Mouse (Mus musculus) intestine, embryonic 14.5 days (tissue): ENCODE results near the gene Slc22a14. TPM values are rescaled to one million over a fixed set of nuclear protein-coding genes. Genes with fewer than 3 reads are reported as not detected.

ENCODE experiments used
- ATAC-seq: fragments of 200-750 bp; cut with Nextera tagmentation; replicated peaks from 2 replicates; pipeline ENCODE4 v1.8.0; 2017; ENCODE audit warnings: low read depth, moderate number of reproducible peaks, moderate TSS enrichment, moderate library complexity; ENCODE audit not compliant: low FRiP score, low TSS enrichment
- DNase-seq: peaks from one replicate; pipeline ENCODE4 v3.0.0-alpha.2; 2018; ENCODE audit warnings: low spot score
- H3K27ac ChIP-seq: fragments of 300-500 bp; sonication (generic); 2 replicates; pipeline ENCODE4 v1.5.1; 2014; ENCODE audit warnings: low read depth, mild to moderate bottlenecking, control low read depth
- H3K27me3 ChIP-seq: fragments of 300-500 bp; sonication (generic); replicated peaks from 2 replicates; pipeline ENCODE4 v1.6.1; 2014; ENCODE audit warnings: low read length, control low read depth; ENCODE audit not compliant: control insufficient read depth, insufficient read depth
- H3K36me3 ChIP-seq: fragments of 300-500 bp; sonication (generic); 2 replicates; pipeline ENCODE4 v1.6.1; 2014; ENCODE audit warnings: low read length, control low read depth; ENCODE audit not compliant: control insufficient read depth, insufficient read depth
- H3K4me1 ChIP-seq: fragments of 300-500 bp; sonication (generic); replicated peaks from 2 replicates; pipeline ENCODE4 v1.6.1; 2014; ENCODE audit warnings: low read length, control low read depth, mixed read lengths; ENCODE audit not compliant: control insufficient read depth, insufficient read depth
- H3K4me2 ChIP-seq: fragments of 300-500 bp; sonication (generic); 2 replicates; pipeline ENCODE4 v1.6.1; 2014; ENCODE audit warnings: low read length
- H3K4me3 ChIP-seq: fragments of 300-500 bp; sonication (generic); 2 replicates; pipeline ENCODE4 v1.5.1; 2014; ENCODE audit warnings: low read depth, low read length, control low read depth, mixed read lengths
- H3K9ac ChIP-seq: fragments of 300-500 bp; sonication (generic); 2 replicates; pipeline ENCODE4 v1.6.1; 2014; ENCODE audit warnings: mild to moderate bottlenecking, low read length
- H3K9me3 ChIP-seq: fragments of 300-500 bp; sonication (generic); 2 replicates; pipeline ENCODE4 v1.6.1; 2016; ENCODE audit warnings: low read length, control low read depth; ENCODE audit not compliant: control insufficient read depth
- WGBS: fragments of 180-500 bp; shearing (Covaris S2); extraction: QIAGEN DNeasy Blood & Tissue Kit; methylation state at CpG from one replicate; pipeline ENCODE4 v1.1.7; 2014; 5-methylcytosine and 5-hydroxymethylcytosine counted together
- polyA plus RNA-seq: library from polyadenylated mRNA; unstranded; fragments of >200 nt; fragmentation: Nextera tagmentation; extraction: Ambion mirVana; gene quantifications from 2 replicates; pipeline ENCODE4 v1.2.1, GENCODE M21; 2014

Gene Slc22a14
- polyA plus RNA-seq, 1 experiment from 2014 or later = 0.11 TPM

DNA sequence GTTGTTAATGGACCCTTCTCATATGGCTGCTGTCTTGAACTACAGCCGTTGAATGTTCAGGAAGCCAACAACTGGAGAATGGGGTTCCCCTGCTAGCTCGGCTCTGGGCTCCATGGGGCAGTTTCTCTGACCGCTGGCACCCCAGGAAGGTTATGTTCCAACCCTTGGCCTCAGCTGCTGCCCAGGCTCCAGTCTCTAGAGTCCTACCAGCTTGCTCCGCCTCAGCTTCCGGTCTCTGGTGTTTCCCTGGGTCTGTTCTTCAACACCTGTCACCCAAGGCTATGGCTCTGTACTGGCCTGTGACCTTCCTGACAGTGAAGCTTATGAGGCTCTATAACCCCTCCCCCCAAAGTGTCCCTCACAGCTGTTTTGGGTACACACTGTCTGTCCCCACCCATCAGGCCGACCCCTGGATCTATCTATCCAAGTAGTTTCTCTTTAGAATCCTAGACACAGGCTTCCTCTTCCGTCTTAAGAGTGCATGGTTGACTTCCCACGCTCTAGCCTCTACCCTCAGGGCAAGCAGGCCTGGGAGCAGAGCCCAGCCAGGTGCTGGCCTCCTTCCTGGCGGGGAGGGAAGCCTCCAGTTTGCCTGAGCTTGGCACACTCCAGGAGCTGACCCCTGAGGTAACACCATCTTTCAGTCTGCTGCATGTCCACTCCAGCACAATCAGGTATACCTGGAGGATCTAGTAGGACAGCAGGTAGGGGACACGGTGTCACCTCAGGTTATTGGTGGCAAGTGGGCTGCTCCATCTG lies 14.2 kb downstream of the Slc22a14 start:
- no peak overlapping the region for H3K9ac ChIP-seq
- peaks cover 45% of the 10 kb centered on the region for H3K36me3 ChIP-seq
- no peak for DNase-seq
- no peaks in the 10 kb centered on the region for H3K27me3 ChIP-seq
- WGBS = 85% methylated on average over 10 of the region's 10 CpGs
- ATAC-seq = no peak
- H3K4me2 ChIP-seq = no peak overlapping the region
- no peak overlapping the region for H3K27ac ChIP-seq
- H3K4me1 ChIP-seq = no peaks in the 10 kb centered on the region
- no peak overlapping the region for H3K4me3 ChIP-seq
- H3K9me3 ChIP-seq = no peaks in the 10 kb centered on the region

DNA sequence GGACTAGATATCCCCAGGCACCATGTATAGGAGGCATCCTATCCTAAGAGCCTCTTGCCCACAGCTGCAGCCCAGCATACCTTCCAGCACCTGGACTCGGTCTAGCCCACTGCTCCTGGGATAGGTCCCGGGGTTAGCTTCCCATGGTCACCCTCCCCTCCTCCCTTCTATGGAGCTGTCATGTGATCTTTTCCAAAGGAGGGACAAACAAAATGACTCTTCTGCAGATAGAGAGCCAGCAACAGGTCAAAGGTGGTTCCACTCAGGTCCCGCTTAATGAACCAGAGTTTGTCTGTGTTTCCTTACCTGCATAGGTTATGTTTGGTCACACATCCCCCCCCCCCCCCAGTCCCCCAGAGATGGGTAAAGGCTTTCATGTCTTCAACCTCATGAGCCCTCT lies 14.8 kb downstream of the Slc22a14 start:
- Histone ChIP-seq H3K4me2 (no peak overlapping the region), H3K4me1 (no peaks in the 10 kb centered on the region), H3K4me3 (no peak overlapping the region), H3K27ac (no peak overlapping the region), H3K9ac (no peak overlapping the region), H3K36me3 (peaks cover 50% of the 10 kb centered on the region), H3K27me3 (no peaks in the 10 kb centered on the region), H3K9me3 (no peaks in the 10 kb centered on the region)
- ATAC-seq (no peak), DNase-seq (no peak)
- WGBS = 90% methylated on average over 3 of the region's 3 CpGs

DNA sequence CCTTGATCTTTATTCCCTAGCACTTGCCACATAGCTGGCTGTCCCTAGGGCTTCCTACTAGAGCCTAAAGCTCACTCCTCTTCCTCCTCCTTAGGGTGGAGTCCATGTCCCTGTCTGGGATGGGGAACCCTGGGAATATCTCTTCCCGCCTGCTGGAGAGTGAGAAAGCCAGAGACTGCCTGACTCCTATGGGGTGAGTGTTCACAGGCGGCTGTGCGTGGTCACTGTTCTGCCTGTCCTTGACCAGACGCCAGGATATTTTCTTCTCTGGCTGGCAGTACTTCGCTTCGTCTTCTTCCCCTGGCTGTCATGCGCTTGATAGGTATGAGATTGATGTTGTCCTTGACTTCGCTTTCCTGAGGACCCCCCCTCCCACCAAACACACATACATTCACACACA lies 19.0 kb downstream of the Slc22a14 start:
- H3K9ac ChIP-seq = no peak overlapping the region
- no peaks in the 10 kb centered on the region for H3K27me3 ChIP-seq
- 88% methylated on average over 8 of the region's 8 CpGs for WGBS
- no peaks in the 10 kb centered on the region for H3K9me3 ChIP-seq
- no peak for ATAC-seq
- peaks cover 11% of the 10 kb centered on the region for H3K4me1 ChIP-seq
- no peak overlapping the region for H3K27ac ChIP-seq
- H3K4me3 ChIP-seq = no peak overlapping the region
- H3K36me3 ChIP-seq = peaks cover 77% of the 10 kb centered on the region
- no peak overlapping the region for H3K4me2 ChIP-seq
- no peak for DNase-seq

DNA sequence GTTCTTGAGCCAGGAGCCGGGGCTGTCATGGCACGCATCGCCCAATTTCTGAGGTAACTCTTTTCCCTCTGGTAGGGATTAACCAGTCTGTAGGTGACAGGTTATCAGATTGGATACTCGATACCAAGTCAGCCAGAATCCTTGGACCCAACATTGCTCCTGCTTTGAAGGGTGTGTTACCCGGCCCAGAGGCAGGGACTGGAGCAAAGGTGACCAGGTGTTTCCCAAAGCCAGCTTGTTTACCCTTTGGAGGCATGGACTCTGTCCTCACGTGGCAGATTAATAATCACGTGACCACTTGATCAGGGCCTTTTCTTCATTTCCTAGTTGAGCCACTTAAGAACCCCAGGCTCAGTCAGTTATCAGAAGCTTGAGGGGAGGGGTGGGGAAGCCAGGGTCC lies 22.6 kb downstream of the Slc22a14 start:
- no peak for ATAC-seq
- no peak overlapping the region for H3K9ac ChIP-seq
- WGBS = 77% methylated on average over 7 of the region's 7 CpGs

DNA sequence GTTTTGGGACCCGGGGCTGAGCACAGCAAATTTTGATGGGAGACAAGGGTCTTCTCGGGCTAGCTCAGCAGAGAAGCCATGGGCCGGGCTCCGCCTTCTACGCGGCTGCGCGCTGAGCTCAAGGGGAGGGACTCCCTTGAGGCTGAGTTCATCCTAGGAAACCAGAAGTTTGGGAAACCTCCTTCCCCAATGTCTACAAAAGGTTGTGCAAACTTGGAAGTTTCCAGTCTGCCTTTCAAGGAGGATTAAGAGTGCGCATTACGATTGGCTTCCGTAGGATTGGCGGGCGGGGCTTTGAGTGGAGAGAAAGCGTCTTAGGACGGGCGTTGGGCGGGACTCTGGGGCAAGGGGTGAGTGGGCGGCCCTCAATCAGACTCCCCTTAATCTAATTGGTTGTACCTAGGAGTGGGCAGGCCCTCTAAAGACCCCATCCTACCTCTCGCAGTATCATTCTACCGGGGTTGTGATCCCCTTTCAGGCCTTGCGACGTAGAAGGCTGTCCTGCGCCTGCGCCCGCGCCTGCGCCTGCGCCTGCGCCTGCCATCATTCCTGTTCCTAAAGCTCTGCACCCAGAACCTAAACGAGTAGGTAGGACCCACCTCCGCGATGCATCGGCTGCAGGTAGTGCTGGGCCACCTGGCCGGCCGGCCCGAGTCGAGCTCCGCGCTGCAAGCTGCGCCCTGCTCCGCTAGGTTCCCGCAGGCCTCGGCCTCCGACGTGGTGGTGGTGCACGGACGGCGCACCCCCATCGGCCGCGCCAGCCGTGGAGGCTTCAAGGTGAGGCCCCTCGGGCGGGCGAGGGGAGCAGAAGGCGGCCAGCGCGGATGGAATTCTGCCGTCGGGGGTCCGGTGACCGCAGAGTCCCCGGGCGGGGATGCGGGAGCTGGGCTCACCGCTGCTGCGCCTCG lies 24.2 kb downstream of the Slc22a14 start, which contains the start of gene Myd88:
TSS of gene Myd88 (minus strand) at position 503 of the 908 bp plus-strand sequence.
- DNase-seq = peak; percentile 92
- peak within 1 kb of the TSS; percentile 72 for H3K4me3 ChIP-seq
- H3K9me3 ChIP-seq = no peaks in the 10 kb centered on the region
- H3K4me1 ChIP-seq = peaks cover 13% of the 10 kb centered on the region
- peak; percentile 97 for ATAC-seq
- peak within 1 kb of the TSS; percentile 88 for H3K27ac ChIP-seq
- peak within 1 kb of the TSS; percentile 90 for H3K4me2 ChIP-seq
- under 1% methylated on average over 68 of the region's 68 CpGs for WGBS
- peak within 1 kb of the TSS; percentile 71 for H3K9ac ChIP-seq
- H3K36me3 ChIP-seq = peaks cover 39% of the 10 kb centered on the region
- no peaks in the 10 kb centered on the region for H3K27me3 ChIP-seq

More for the DNA sequence above, 22.6 kb downstream of the Slc22a14 start:
- Histone ChIP-seq H3K36me3 (peaks cover 46% of the 10 kb centered on the region), H3K4me3 (no peak overlapping the region), H3K9me3 (no peaks in the 10 kb centered on the region), H3K27ac (no peak overlapping the region), H3K4me2 (no peak overlapping the region), H3K27me3 (no peaks in the 10 kb centered on the region), H3K4me1 (peaks cover 13% of the 10 kb centered on the region)
- DNase-seq = no peak

DNA sequence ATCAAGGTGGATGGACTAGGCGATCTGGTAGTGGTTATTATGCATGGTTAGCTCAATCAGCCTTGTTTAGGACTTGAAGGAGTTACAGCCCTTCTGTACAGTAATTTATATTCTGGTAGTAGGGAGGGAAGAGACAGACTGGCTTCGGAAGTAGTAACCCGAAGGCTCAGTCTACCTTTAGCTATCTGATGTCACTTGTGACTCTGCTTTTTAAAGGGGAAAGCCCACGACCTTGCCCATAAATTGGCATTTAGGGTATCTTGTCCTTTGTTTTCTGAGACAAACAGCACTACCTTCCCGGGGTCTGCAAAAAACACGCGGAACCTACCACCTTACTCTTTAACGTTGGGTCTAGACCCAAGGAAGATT lies 25.2 kb downstream of the Slc22a14 start:
- WGBS = 4% methylated on average over 8 of the region's 8 CpGs

DNA sequence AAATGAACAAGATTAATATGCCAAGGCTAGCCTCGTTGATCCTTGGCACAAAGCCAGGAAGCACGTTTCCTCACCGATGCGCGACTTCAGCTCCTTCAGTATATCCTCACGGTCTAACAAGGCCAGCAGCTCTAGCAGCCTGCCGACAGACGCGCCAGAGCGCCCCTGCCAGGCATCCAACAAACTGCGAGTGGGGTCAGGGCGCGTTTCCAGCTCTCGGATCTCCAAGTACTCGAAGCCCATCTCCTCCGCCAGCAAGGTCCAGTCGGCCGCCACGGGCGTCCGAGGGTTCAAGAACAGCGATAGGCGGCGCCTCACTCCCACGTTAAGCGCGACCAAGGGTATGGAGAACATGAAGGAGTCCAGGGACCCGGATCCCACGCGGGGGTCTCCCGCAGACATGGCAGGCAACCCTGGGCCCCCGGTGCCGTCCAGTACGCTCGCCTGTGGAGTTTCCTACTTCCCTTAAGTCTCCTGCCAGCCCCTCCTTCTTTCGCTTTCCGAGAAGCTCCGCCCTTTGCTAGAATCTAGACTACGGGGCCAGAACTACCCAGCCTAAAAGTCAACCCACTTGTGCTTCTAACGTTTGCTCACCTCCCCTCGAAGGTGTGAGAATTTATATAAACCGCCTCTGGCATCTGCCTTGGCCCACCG lies 25.7 kb downstream of the Slc22a14 start, which contains the start of gene Acaa1a:
TSS of gene Acaa1a (plus strand) at position 119 of the 654 bp plus-strand sequence.
- H3K27me3 ChIP-seq = no peaks in the 10 kb centered on the region
- peak within 1 kb of the TSS; percentile 58 for H3K9ac ChIP-seq
- H3K9me3 ChIP-seq = no peaks in the 10 kb centered on the region
- WGBS = under 1% methylated on average over 43 of the region's 43 CpGs
- ATAC-seq (0 out of 2 replicates have a peak, but pooled peaks have one; percentile 18), DNase-seq (peak; percentile 84)
- peak within 1 kb of the TSS; percentile 88 for H3K27ac ChIP-seq
- H3K4me3 ChIP-seq = peak within 1 kb of the TSS; percentile 72
- H3K4me1 ChIP-seq = peaks cover 13% of the 10 kb centered on the region
- peak within 1 kb of the TSS; percentile 90 for H3K4me2 ChIP-seq
- peaks cover 27% of the 10 kb centered on the region for H3K36me3 ChIP-seq

More for the DNA sequence above, 25.2 kb downstream of the Slc22a14 start:
- Histone ChIP-seq H3K4me3 (peak overlapping the region; percentile 72), H3K4me2 (peak overlapping the region; percentile 90), H3K4me1 (peaks cover 13% of the 10 kb centered on the region), H3K27me3 (no peaks in the 10 kb centered on the region), H3K27ac (peak overlapping the region; percentile 88), H3K9me3 (no peaks in the 10 kb centered on the region), H3K36me3 (peaks cover 32% of the 10 kb centered on the region), H3K9ac (peak overlapping the region; percentile 58)
- DNase-seq (no peak), ATAC-seq (no peak)

DNA sequence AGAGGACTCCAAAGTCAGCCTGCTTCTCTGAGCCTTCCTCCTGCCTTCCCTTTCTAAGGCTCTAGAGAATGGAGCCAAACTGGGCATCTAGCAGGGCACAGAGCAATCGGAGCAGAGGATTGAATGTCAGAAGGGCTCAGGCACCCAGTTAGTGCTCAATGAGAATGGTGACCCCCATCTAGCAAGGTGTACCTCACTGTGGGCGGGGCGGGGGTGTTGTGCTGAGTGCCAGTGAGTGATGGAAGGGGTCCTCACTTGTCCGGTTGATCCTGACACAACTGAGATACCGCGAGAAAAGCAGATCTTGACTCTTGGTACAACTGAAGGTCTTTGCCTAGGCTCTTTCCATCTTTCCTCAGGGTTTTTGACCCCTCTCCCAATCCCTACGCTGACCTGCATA lies 26.2 kb downstream of the Slc22a14 start:
- no peak for DNase-seq
- peaks cover 22% of the 10 kb centered on the region for H3K36me3 ChIP-seq
- H3K9me3 ChIP-seq = no peaks in the 10 kb centered on the region
- H3K4me2 ChIP-seq = peak overlapping the region; percentile 90
- ATAC-seq = no peak
- H3K27ac ChIP-seq = peak overlapping the region; percentile 62; the same call in 1 of the 2 replicates
- H3K4me3 ChIP-seq = peak overlapping the region; percentile 72
- no peaks in the 10 kb centered on the region for H3K27me3 ChIP-seq
- peaks cover 13% of the 10 kb centered on the region for H3K4me1 ChIP-seq
- 46% methylated on average over 7 of the region's 7 CpGs for WGBS
- H3K9ac ChIP-seq = peak overlapping the region; percentile 58
